Mouse (Mus musculus) B cell, adult 2 months (primary cell): ENCODE results near the gene Ing4.

Experiments used
- DNase-seq, 2 experiments: peaks; one replicate each; pipeline ENCODE4 v3.0.0; 2022

The Ing4 gene

GRCm38 (mm10) chr6:125095391-125096278, 56.1 kb downstream of the Ing4 start, which contains the start of gene Chd4:
TSS of gene Chd4 (plus strand) at chr6:125095981.
- DNase-seq, result peak; percentile 92 to 95

GRCm38 (mm10) chr6:125096279-125096596, 56.7 kb downstream of the Ing4 start:
- DNase-seq, result no peak

- peak; percentile 66 to 67 for DNase-seq
Measured at GRCm38 (mm10) chr6:125096597-125097345, 57.2 kb downstream of the Ing4 start.

- DNase-seq, result no peak
Measured at GRCm38 (mm10) chr6:125097346-125097689, 57.8 kb downstream of the Ing4 start.

GRCm38 (mm10) chr6:125097951-125098350, 58.4 kb downstream of the Ing4 start:
- no peak for DNase-seq

- DNase-seq, result no peak
Measured at GRCm38 (mm10) chr6:125098513-125098912, 59.0 kb downstream of the Ing4 start.
